Mouse (Mus musculus): ENCODE measurements around the gene Cd40lg. TPM values are rescaled to one million over a fixed set of nuclear protein-coding genes. Genes with fewer than 3 reads are reported as not detected.
A peak's percentile ranks its signal among the peaks of the same experiment; 100 is the strongest.

Cd40lg gene
- not detected for total RNA-seq (2021)
- long read RNA-seq, experiment 1: 0 reads
- long read RNA-seq, experiment 2: 0 reads

DNA sequence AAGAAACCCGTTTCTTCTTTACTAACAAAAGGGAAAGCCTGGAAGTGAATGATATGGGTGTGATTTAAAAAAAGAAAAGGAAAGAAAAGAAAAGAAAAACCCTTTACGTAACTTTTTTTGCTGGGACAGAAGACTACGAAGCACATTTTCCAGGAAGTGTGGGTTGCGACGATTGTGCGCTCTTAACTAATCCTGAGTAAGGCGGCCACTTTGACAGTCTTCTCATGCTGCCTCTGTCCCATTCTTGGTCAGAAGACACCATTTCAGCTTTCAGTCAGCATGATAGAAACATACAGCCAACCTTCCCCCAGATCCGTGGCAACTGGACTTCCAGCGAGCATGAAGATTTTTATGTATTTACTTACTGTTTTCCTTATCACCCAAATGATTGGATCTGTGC is at the start of gene Cd40lg:
Cd40lg (plus strand) TSS at position 268 of the 400 bp plus-strand sequence.
- DNase-seq (ENCODE audit: low spot score in 2 of 2): no peak

DNA sequence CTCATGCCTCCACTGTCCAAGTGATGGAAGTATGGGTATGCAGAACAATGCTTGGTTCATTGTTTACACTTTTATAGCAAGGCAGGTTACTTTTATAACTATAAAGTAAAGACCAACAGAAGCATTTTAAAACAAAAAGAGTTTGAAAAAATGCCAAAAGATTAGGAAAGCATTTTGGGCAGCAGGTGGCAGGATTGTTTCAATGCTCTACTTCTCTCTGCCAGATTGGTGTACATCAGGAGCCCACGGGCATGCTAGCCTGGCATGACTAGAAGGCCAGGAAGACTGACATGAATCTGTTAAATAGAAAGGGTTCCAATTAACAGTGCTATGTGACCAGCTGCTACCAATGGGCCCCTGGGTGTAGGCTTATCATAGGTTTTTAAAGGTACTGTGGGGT is 45.4 kb upstream of the Cd40lg start:
- DNase-seq (ENCODE audit: low spot score in 2 of 2): no peak

DNA sequence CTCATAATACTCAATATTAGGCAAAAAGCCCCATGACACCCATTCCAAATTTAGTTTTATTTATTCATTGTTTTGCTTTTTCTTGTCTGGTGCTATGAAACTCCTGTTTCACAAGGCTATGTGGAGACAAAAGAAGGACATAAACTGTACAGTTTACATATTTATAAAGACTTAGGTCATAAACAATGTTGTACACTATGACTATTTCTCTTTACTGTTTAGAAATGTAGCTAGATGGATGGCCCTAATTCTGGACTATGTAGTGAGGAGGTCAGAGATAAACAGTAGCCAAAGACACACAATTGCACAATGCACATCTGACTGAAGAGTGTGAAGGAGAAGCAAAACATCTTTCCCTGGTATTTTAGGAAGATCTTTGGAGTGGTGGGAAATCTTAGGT is 40.7 kb upstream of the Cd40lg start:
- DNase-seq (ENCODE audit: low spot score in 2 of 2): no peak

DNA sequence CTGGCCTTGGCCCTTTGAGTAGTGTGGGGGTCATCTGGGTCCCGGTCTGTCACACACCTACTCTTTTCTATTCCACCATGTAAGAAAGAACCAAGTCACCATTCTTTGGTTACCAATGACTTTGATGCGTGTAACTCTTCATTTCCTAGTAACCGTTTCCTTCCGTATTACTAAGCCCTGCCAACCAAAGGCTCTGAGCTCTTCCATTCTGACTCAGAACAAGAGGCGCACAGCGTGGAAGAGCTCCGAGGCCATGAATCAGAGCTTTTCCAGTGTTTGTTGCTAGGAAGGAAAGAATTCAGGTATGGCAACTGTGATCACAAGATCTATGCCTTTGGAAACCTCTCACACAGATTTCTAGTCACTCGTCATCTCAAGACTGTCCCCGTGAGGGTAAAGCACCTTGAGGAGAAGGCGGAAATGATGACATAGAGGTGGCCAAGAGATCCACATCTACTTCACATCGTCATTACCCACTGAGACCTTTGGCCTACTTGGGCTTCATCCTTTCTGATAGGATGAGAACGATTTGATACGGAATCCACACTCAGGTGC is 34.6 kb upstream of the Cd40lg start:
- DNase-seq (ENCODE audit: low spot score in 2 of 2): no peak

DNA sequence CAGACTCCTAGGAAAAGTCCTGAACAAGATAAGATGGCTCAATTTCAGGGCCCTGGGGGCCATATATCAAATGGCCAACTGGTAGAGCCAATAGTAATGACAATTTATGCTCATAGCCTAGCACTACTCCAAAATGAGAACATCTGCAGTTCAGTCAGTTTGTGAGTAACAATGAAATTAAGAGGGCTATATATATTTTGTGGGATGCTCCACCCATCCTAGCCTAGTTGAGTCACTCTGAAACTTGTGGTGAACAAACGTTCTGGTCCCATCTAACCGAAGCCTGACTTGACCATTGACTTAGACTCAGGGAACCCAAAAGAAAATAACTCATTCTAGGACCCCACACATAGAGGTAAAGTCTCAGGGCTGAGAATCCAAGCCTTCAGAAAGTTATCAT is 29.5 kb upstream of the Cd40lg start:
- DNase-seq (ENCODE audit: low spot score in 2 of 2): no peak

DNA sequence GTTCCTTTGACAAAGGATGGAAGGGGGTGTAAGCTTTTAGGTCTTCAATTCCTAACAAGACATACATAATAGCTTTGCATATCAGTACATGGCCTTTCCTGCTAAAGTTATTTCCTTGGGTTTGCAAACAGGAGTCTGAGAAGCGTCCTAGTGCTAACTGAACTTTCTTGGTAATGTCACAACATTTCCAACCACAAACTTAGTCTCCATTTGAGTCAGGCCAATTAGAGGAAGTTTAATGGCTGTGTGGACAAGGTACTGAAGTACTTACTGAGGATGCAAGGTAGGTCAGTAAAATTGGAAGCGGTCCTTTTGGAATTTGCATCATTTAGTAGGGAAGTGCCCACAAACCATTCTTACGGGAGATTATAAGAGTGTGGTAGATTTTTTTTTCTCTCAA is 28.6 kb upstream of the Cd40lg start:
- DNase-seq (ENCODE audit: low spot score in 2 of 2): no peak

DNA sequence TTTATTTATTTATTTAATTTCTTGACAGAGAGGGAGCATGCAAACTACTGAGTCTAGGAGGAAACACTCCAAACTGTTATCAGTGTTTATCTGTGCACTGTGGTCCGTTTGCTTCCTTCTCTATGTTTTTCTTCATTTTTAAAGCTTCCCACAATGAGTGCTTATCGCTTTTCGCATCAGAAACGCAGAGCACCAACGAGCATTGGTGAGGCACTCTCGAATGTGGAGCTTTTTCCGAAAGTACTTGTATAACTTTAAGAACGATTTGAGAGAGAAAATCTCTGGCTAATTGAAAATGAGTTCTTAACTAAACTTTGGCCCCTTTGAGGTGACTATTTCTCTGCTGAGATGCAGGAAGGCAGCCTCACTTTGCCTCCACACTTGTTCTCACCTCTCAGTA is 24.6 kb upstream of the Cd40lg start:
- no peak for DNase-seq (ENCODE audit: low spot score in 2 of 2)

DNA sequence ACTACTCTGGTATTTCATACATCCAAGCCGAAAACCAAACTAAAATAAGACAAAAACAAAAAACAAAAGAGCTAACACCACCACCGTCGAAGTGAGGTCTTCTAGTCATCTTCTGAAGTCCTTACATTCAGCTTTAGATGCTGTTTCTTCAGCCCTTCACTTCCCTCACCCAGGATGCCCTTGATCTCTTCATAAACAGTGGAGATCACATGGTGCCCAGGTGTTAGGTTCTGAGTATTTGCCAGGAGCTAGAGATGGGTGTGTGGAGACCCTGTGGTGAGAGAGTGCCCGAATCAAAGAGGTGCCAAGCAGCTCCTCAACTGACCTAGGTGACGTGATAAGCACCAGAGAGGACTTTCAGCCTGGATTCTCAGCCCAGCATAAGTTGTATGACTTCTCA is 22.6 kb upstream of the Cd40lg start:
- DNase-seq (ENCODE audit: low spot score in 2 of 2): no peak

DNA sequence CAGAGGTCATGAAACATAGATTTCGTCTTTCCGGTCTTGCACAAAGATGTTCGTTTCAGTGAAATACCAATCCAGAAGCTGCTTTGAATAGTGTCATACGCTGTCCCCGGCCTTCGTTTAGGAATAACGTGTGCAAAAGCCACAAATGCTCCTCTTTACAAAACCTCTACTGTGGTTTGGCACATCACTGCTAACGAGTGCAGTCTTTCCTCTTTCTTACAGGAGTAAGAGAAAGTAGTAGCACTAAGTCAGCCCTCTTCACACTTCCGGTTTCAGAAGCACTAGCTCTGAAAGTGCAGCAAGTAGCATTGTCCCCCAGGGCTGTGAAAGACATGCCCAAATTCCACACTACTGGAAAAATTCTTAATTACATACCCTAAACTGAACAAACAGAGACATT is 15.6 kb upstream of the Cd40lg start:
- no peak for DNase-seq (ENCODE audit: low spot score in 2 of 2)

DNA sequence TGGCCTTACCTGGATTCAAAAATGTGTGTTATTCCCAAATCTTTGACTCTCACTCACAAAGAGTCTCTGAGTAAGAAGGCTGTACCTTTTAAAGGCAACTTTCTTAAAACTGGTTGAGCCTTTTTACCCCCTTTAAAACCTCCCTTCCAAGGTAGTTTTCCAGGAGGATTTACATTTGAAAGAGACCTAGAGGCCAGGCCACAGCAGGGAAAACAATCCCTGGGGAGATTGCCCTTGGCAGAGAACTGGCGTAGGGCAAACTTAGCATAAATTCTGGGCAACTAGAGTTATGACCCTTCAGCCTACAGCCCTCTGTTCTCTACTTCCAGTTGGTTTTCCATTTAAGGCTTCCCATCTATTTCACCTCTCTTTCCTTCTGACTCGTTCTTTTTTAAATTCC is 13.9 kb upstream of the Cd40lg start:
- DNase-seq (ENCODE audit: low spot score in 2 of 2): no peak

DNA sequence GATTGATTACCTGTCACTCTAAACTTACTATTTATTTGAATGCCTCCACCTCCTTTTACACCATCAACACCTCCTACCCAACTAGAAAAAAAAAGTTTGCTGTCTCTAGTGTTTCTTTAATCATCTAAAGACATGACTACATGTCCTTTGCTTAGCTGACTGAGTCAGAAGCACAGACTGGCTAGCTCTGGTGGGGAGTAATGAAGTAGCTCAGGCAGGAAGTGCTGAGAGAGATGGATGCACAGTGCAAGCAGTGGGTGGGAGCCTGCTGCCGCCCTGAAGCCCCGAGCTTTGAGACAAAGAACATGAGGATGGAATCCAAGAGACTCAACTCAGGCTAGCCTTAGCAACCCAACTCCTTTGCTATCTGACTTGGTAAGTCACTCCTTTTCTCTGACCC is 11.5 kb upstream of the Cd40lg start:
- no peak for DNase-seq (ENCODE audit: low spot score in 2 of 2)

DNA sequence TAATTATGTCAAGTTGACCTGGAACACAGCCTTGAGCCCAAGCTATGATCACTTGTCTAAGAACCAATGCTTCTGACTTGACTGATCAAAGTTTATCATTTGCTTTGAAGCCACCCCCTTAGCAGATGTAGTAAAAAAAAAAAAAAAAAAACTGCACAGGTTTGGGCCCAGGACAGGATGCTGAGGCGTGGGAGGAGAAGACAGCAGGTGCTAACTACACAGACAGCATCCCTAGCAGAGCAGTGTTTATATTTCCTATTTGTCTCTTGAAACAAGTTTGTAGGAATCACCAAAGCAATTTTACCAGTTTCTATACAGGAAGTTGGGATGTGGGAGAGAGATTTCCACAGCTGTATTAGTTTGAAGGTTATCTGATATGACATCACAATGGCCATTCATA is 1.4 kb upstream of the Cd40lg start:
- no peak for DNase-seq (ENCODE audit: low spot score in 2 of 2)

DNA sequence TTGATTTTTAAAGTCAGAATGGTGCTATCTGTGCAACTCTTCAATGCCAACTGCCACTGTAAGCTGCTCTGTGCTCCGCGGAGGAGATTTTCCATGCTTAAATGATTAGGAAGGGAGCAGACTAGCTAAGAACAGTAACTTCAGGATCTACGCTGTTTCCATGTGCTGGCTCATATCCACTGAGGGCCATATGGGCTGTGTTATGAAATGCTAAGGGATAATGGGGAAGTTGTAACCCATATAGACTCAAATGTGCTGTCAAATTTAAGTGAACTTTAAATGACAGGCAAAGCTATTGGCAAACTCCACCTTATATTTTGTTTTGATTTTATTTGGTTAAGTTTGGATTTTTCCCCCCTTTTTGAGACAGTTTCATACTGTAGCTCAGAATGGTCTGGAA is 919 bp downstream of the Cd40lg start:
- DNase-seq (ENCODE audit: low spot score in 2 of 2): no peak

DNA sequence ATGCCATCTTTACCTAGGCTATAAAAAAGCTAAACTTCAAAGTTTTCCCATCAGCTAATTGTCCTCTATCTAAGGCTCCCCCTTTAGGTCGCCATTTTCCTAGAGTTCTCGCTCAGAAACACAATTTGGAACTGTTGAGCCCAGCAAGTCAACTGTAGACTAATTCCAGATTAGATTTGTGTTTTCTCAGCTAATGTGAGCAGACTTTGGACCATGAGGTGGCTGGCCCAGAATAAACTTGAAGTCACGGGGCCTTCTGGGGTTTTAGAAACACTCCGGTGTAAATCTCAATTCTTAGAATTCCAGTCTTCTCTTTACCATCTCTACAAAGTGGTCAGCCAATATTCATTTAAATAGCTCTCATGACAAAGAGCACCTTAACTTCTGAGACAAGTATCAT is 3.6 kb downstream of the Cd40lg start:
- DNase-seq (ENCODE audit: low spot score in 2 of 2): no peak

DNA sequence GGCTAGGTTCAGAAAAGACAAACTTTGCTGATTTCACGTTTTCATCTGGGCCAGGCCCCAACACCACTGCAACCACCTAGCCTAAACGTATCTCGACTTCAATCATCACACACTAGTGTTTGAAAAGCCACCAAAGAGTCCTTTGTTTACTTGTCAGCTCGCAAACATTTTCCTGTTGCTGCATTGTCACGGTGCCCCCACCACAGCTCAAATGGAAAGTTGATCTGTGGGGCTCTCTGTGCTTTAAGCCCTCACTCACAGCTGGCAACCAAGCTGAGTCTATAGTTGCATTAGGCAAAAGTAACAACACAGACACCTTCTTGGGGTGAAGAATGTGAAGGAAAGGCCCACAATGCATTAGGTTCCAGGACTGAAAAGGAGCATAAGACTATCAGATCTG is 4.3 kb downstream of the Cd40lg start:
- DNase-seq (ENCODE audit: low spot score in 2 of 2): no peak

DNA sequence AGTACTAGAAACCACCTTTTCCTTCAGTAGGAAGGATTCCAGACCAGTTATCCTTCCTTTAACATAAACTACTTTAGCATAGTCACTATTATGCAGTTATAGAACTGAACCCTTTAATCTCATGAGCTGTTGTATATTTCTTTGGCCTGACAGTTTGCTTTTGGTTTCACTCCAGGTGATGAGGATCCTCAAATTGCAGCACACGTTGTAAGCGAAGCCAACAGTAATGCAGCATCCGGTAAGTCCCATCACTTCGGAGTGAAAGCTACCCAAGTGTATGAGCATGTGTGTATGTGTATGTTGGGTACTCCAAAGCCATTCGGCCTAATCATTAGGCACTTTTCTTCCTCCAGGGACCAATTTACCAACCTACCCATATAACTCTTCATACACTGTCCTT is 7.6 kb downstream of the Cd40lg start:
- no peak for DNase-seq (ENCODE audit: low spot score in 2 of 2)

DNA sequence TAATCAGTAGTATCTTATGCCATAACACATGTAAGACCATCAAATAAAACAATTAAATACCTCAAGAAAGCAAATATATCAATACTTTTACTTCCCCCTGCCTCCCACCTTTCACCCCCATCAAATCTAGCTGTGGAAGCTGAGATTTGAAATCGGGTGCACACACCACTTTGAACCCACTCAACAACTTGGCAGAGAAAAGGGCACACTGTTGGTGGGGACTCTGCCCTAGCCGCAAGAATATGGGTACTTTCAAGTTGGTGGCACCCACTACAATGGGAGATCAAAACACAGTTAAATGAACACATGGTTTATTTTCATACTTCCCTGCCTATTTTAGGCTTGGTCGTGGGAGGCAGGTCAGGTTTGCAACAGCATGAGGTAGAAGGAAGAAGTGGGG is 9.9 kb downstream of the Cd40lg start:
- DNase-seq (ENCODE audit: low spot score in 2 of 2): no peak

DNA sequence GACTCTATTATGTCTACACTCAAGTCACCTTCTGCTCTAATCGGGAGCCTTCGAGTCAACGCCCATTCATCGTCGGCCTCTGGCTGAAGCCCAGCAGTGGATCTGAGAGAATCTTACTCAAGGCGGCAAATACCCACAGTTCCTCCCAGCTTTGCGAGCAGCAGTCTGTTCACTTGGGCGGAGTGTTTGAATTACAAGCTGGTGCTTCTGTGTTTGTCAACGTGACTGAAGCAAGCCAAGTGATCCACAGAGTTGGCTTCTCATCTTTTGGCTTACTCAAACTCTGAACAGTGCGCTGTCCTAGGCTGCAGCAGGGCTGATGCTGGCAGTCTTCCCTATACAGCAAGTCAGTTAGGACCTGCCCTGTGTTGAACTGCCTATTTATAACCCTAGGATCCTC is 11.4 kb downstream of the Cd40lg start:
- peak; percentile 4 to 8 for DNase-seq (ENCODE audit: low spot score in 2 of 2)

DNA sequence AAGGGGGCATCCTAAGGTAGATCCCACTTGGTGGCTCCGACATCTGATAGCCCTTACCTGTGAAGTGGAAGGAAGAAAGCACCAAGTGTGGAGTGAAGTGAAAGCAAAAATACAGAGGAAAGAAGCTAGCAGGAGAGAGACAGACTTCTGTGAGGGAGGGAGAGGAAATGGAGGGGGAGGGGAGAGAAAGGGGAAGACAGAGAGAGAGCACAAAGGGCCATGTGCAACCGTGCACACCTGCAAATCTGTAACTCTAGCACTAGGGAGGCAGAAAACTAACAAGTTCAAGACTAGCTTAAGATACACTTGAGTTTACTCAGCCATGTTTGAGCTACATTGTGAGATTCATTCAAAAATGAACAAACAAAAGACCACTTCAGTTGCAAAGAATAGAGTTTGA is 16.2 kb downstream of the Cd40lg start:
- DNase-seq (ENCODE audit: low spot score in 2 of 2): no peak

DNA sequence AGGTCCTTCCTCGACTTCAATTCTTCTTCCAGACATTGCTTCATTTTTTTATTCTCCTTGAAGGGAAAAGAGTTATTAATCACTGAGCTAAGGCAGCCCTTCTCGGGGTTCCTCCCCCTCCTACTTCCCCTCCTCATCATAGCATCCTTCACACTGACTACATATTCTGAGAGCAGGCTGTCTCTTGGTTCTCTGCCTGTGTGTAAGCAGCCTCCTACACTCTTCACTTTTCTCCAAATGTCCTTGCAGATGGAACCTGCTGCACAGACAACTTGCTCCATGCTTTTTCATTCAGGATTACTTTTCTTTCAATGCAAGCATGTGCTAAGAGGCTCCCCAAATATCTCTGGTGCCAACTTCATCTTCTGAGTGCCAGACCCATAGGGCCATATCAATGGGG is 21.7 kb downstream of the Cd40lg start:
- DNase-seq (ENCODE audit: low spot score in 2 of 2): peak in 1 of 2 experiments; percentile 9

DNA sequence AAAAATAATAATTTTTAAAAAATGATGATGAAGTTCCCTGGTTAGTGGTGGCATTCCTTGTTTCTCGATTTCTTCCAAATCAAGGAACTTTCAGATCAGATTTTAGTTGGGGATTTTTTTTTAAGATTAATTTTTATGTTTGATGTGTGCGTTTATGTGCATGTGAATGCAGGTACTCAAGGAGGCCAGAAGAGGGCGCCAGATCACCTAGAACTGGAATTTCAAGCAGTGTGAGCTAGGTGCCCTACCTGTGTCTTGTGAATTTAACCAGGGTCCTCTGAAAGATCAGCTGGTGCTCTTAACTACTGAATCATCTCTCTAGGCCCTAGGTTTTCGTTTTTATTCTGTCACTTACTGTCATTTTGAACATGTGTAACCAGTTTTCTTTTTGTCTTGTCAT is 24.0 kb downstream of the Cd40lg start:
- DNase-seq (ENCODE audit: low spot score in 2 of 2): no peak

DNA sequence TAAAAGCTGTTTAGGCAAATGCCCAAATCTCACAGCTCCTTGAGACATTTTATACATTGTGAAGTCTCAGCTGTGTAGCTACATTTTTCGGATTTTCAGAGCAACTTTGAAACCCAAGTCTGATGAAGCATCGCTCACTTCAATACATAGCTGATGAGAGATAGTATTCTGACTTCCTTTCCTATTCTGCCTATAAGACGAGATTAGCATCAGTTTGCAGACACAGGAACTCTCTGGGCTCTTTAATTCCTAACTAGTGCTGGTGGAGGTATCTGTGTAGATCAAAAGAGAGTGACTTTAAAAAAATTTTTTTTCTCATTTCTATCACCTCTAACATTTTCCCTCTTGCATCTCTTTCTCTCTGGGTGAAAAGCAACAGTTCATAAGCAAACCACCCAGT is 26.6 kb downstream of the Cd40lg start:
- no peak for DNase-seq (ENCODE audit: low spot score in 2 of 2)

DNA sequence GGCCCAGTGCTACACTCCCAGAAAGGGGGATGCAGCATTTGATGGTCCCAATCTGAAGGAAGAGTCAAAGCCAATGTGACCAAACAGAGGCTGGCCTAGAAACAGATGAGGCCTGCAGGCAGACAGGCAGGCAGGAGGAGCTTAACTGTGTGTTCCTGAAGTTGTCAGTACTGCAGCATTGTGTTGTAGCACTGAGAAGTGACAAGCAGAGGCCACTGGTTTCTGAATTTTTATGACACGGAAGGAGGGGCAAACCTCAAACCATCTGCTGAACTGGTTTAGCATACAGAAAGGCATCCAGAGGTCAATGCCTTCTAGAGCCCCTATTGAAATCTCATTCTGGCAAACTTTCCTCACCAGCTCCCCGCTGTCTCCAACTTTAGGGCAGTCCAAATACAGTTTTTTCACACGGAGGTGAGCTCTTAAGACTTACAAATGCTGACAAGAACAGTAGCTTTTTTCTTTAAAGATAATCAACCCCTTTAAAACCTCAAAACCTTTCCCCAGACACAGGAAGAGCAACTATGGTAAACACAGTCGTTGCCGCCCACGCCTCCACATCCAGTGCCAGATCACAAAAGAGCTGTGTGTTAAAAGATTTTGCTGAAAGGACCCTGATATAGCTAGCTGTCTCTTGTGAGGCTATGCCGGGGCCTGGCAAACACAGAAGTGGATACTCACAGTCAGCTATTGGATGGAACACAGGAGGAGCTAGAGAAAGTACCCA is 41.5 kb downstream of the Cd40lg start:
- no peak for DNase-seq (ENCODE audit: low spot score in 2 of 2)

All from left cerebral cortex, adult 18-20 months (tissue).